Mouse (Mus musculus) lung, adult 18-20 months (tissue): Measurements from ENCODE around the gene Gm3696.
"Not testable (repeated sequence)": the region's sequence is repeated elsewhere in the genome, so short reads cannot be mapped to it uniquely, and the experiment has no call there.

Experiments
- DNase-seq, 2 experiments: peaks; one replicate each; pipeline ENCODE4 v3.0.0; 2022; ENCODE audit warnings: mixed read lengths in 2 of 2

The Gm3696 gene

DNA sequence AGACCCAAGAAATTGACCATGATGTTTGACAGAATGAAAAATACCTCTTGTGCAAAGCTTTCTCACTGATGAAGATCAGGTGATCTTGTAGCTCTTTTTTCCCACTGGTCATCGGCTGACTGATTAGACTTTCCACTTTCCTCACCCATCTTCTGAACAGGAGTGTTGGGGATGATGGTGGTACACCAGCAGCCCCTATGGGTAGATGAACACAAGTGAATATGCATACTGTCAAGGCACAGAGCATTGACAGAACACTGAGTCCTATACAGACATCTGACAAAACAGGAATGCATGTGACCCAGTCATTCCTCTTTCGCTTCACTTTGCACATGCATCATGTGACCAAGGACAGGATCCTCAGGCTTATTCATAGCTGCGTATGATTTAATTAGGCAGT is at the start of gene Gm3696:
Gene Gm3696, minus strand, starts transcription at position 101 of the 400 bp plus-strand sequence.
- not testable (repeated sequence) for DNase-seq

DNA sequence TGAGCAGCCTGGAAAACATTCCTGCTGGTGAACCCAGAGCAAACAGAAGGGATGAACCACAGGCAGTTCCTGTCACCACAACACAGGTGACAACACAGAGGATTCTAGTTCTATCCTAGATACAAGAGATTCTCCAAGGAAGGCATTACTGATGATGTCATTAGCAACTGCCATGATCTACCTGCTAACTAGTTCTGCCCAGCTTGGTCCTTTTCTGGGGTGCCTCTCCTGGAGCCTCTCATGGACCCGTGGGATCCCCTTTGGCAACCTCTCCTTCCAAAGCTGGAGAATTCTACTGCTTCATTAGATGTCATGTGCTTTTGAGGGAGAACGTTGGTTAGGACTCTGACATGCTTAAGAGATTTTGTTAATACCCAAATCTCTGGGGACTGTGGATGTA is 24.9 kb upstream of the Gm3696 start, which contains the start of gene Gm6676:
Gene Gm6676, minus strand, starts transcription at position 101 of the 400 bp plus-strand sequence.
- DNase-seq: not testable (repeated sequence)

DNA sequence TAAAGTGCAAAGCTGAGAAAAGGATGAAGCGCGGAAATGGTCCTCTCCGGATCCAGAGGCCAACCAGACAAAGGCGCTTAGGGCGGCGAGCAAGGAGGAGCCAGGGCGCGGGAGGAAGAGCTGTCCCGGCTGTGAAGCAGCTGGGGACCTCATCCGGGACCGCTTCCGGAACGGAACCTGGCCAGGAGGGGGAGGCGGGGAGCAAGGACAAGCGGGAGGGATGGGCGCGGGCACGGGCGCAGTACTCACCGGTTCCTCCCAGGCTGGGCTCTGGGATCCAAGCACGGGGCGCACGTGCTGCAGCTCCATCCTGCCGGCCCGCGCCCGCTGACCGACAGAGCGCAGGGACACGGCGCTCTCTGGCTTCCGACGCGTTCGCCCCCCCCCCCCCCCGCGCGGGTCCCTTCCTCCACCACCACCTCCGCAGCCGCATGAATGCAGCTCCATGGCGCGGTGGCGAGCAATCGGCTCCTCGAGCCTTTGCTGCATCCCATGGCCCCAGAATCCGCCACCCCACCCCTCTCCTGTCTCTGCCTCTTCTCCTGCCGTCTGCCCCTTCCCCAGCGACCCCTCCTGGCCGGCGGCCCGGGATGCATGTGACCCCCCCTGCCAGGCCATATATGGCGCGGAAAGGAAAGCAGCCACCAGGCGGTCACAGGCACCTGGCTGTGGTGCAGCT is 4.8 kb upstream of the Gm3696 start:
- DNase-seq: peak in 1 of 2 experiments; percentile 0

DNA sequence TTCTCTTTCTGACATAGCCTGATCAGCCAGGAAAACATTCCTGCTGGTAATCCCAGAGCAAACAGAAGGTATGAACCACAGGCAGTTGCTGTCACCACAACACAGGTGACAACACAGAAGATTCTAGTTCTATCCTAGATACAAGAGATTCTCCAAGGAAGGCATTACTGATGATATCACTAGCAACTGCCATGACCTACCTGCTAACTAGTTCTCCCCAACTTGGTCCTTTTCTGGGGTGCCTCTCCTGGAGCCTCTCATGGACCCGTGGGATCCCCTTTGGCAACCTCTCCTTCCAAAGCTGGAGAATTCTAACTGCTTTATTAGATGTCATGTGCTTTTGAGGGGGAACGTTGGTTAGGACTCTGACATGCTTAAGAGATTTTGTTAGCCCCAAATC is 55.6 kb downstream of the Gm3696 start, which contains the start of gene Gm3685:
Gene Gm3685, minus strand, starts transcription at position 101 of the 400 bp plus-strand sequence.
- DNase-seq: not testable (repeated sequence)
